Mouse (Mus musculus) G1E (cell line): ENCODE data around the gene Sell. TPM values are rescaled to one million over a fixed set of nuclear protein-coding genes. Genes with fewer than 3 reads are reported as not detected.

Experiments used
- ATAC-seq: 2 replicates; pipeline ENCODE4 v1.8.0; 2016; ENCODE audit warnings: mild to moderate bottlenecking; ENCODE audit not compliant: insufficient number of reproducible peaks, poor library complexity, low FRiP score, severe bottlenecking; ENCODE audit errors: extremely low read depth
- DNase-seq: peaks from one replicate; pipeline ENCODE4 v3.0.0; 2012; ENCODE audit warnings: low spot score
- H3K27me3 ChIP-seq: 2 replicates; pipeline ENCODE4 v1.6.1; 2012; ENCODE audit warnings: mild to moderate bottlenecking, low read length, inconsistent platforms; ENCODE audit not compliant: insufficient read depth
- H3K36me3 ChIP-seq: replicated peaks from 2 replicates; pipeline ENCODE3; 2012; ENCODE audit warnings: mild to moderate bottlenecking, inconsistent platforms
- H3K4me1 ChIP-seq: 2 replicates; pipeline ENCODE4 v1.6.1; 2012; ENCODE audit warnings: low read depth, low read length, inconsistent platforms, mixed read lengths; ENCODE audit not compliant: insufficient read depth
- H3K4me3 ChIP-seq: 2 replicates; pipeline ENCODE4 v1.5.1; 2012; ENCODE audit warnings: low read depth, mild to moderate bottlenecking, inconsistent platforms, low read length, moderate library complexity, mixed read lengths
- H3K9me3 ChIP-seq: replicated peaks from 2 replicates; pipeline ENCODE4 v1.6.1; 2012; ENCODE audit warnings: inconsistent platforms
- CTCF ChIP-seq: IDR thresholded peaks from 2 replicates; pipeline ENCODE4 v1.5.1; 2012; ENCODE audit warnings: low read depth, low read length, inconsistent platforms, mixed read lengths
- GATA1 ChIP-seq: IDR thresholded peaks from 2 replicates; pipeline ENCODE4 v1.6.1; 2012; ENCODE audit warnings: borderline replicate concordance, low read length, inconsistent platforms, mixed read lengths
- GATA2 ChIP-seq: IDR thresholded peaks from 2 replicates; pipeline ENCODE4 v1.6.1; 2012; ENCODE audit warnings: low read depth, low read length, inconsistent platforms, borderline replicate concordance
- POLR2AphosphoS5 ChIP-seq: IDR thresholded peaks from 2 replicates; pipeline ENCODE4 v1.6.1; 2012; ENCODE audit warnings: low read depth, low read length, inconsistent platforms; ENCODE audit not compliant: insufficient replicate concordance
- TAL1 ChIP-seq: conservative IDR thresholded peaks from 2 replicates; pipeline ENCODE4 v1.6.1; 2012; ENCODE audit warnings: low read depth, low read length, inconsistent platforms, mixed read lengths
- polyA plus RNA-seq: library from polyadenylated mRNA; stranded (reverse); fragments of >175 nt; gene quantifications from 2 replicates; pipeline ENCODE4 v1.2.3, GENCODE M21; 2012
- total RNA-seq, 2 experiments: library from RNA; stranded (forward) in 1 of 2; stranded (reverse) in 1 of 2; fragments of 200-1000 nt in 1 of 2; fragments of >200 nt in 1 of 2; fragmentation: Nextera tagmentation in 1 of 2; gene quantifications; 2 replicates each; pipeline ENCODE4 v1.2.3; 2014 to 2017

Sell gene
- total and polyA plus RNA-seq, 3 experiments = 0.38 TPM; not detected in 2

DNA sequence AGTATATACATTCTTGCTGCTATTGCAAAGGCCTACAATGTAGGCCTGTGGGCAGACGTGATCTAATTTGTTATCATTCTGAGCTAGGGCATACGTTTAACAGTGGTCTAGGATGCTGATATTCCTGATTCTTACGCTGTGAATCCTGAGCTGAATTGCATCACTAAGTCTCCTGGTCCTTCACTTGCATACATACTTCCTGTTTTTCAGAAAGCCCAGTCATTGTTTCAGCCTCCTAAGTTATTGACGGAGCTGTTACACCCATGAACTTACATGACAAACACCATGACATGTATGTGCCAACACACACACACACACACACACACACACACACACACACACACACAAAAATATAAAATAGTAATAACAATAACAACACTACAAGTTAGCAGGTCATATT, 1.7 kb upstream of the Sell start:
- ATAC-seq = no peak
- H3K27me3 ChIP-seq = no peaks in the 10 kb centered on the region; the same call in 1 of the 2 replicates
- TF ChIP-seq GATA2 (no peak), GATA1 (no peak), CTCF (no peak), POLR2AphosphoS5 (no peak)
- no peaks in the 10 kb centered on the region for H3K4me1 ChIP-seq
- H3K4me3 ChIP-seq = no peak overlapping the region
- H3K36me3 ChIP-seq = no peaks in the 10 kb centered on the region
- no peaks in the 10 kb centered on the region for H3K9me3 ChIP-seq
- DNase-seq = no peak

- Histone ChIP-seq H3K9me3 (no peaks in the 10 kb centered on the region), H3K4me3 (no peak overlapping the region), H3K4me1 (no peaks in the 10 kb centered on the region), H3K36me3 (no peaks in the 10 kb centered on the region), H3K27me3 (no peaks in the 10 kb centered on the region; the same call in 1 of the 2 replicates)
- TF ChIP-seq GATA2 (no peak), POLR2AphosphoS5 (no peak), CTCF (no peak), GATA1 (no peak), TAL1 (no peak)
- ATAC-seq (no peak), DNase-seq (no peak)
Measured at GRCm38 (mm10) chr1:164061278-164061677, 504 bp upstream of the Sell start.

- Histone ChIP-seq H3K4me1 (no peaks in the 10 kb centered on the region), H3K36me3 (no peaks in the 10 kb centered on the region), H3K9me3 (no peaks in the 10 kb centered on the region), H3K4me3 (no peak overlapping the region), H3K27me3 (no peaks in the 10 kb centered on the region; the same call in 1 of the 2 replicates)
- DNase-seq (no peak), ATAC-seq (no peak)
- no peak for TF ChIP-seq CTCF
- no peak for TF ChIP-seq GATA2
- TF ChIP-seq GATA1 = no peak
- TF ChIP-seq POLR2AphosphoS5 = no peak
Measured at GRCm38 (mm10) chr1:164062856-164063255, 1.1 kb downstream of the Sell start.

GRCm38 (mm10) chr1:164063745-164064144, 2.0 kb downstream of the Sell start:
- Histone ChIP-seq H3K4me1 (no peaks in the 10 kb centered on the region), H3K4me3 (no peak overlapping the region), H3K36me3 (no peaks in the 10 kb centered on the region), H3K27me3 (no peaks in the 10 kb centered on the region; the same call in 1 of the 2 replicates), H3K9me3 (no peaks in the 10 kb centered on the region)
- no peak for DNase-seq
- no peak for TF ChIP-seq GATA2
- no peak for ATAC-seq

DNA sequence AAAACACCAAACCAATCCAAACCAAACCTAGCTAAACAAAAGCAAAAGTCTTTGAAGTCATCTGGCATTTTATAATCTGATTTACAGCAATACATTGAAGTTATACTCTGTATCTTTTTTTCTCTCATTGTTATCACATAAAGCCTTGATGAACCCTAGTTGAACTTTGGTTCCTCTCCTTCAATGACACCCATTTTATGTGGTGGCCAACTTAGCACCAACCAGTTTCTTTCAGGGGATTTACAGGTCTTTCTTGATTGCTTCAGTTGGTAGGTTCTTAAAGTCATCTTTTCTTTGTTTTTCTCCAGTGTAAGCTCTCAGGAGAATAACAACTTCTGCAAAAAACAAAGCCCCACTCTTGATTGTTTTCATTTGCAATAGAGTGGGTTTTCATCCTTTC, 7.5 kb downstream of the Sell start:
- H3K4me1 ChIP-seq = no peaks in the 10 kb centered on the region
- no peak for ATAC-seq

GRCm38 (mm10) chr1:164070461-164070860, 8.7 kb downstream of the Sell start:
- no peak for DNase-seq
- no peaks in the 10 kb centered on the region for H3K36me3 ChIP-seq
- TF ChIP-seq POLR2AphosphoS5 = no peak
- no peak for TF ChIP-seq TAL1
- TF ChIP-seq GATA1 = no peak
- no peaks in the 10 kb centered on the region for H3K4me1 ChIP-seq
- H3K27me3 ChIP-seq = no peaks in the 10 kb centered on the region
- H3K4me3 ChIP-seq = no peak overlapping the region
- no peak for ATAC-seq
- no peaks in the 10 kb centered on the region for H3K9me3 ChIP-seq

More for the DNA sequence above, 7.5 kb downstream of the Sell start:
- DNase-seq = no peak
- no peaks in the 10 kb centered on the region for H3K27me3 ChIP-seq
- TF ChIP-seq GATA2 (no peak), TAL1 (no peak), GATA1 (no peak), POLR2AphosphoS5 (no peak), CTCF (no peak)
- no peaks in the 10 kb centered on the region for H3K9me3 ChIP-seq
- no peaks in the 10 kb centered on the region for H3K36me3 ChIP-seq
- no peak overlapping the region for H3K4me3 ChIP-seq

GRCm38 (mm10) chr1:164071111-164071510, 9.3 kb downstream of the Sell start:
- Histone ChIP-seq H3K4me1 (no peaks in the 10 kb centered on the region), H3K27me3 (no peaks in the 10 kb centered on the region), H3K36me3 (no peaks in the 10 kb centered on the region), H3K9me3 (no peaks in the 10 kb centered on the region), H3K4me3 (no peak overlapping the region)
- DNase-seq (no peak), ATAC-seq (no peak)
- TF ChIP-seq CTCF = no peak
- no peak for TF ChIP-seq GATA2
- no peak for TF ChIP-seq GATA1
- TF ChIP-seq POLR2AphosphoS5 = no peak
- no peak for TF ChIP-seq TAL1
